In genomic region chr11:84708222-84708730, GRCm38 (mm10) we compare ENCODE assay signal across 21 mouse cellular contexts.
A peak's percentile ranks its signal among the peaks of the same experiment; 100 is the strongest.
DNase-seq lines count a peak whose midpoint lies in the region; ATAC-seq and TF ChIP-seq lines count a peak whose summit lies in the region.
"Had no signal": no experiment of that assay in that cellular context is flagged by ENCODE, and none has a peak within 500 bp of the region (broad histone marks: within the 10 kb centered on the region; RNA-seq: fewer than 3 reads in every experiment).

No protein-coding gene starts in this region.

- H3K27me3 ChIP-seq in forebrain, embryonic 13.5 days = peaks cover 93% of the 10 kb centered on the region
- peaks cover 26% of the 10 kb centered on the region for H3K27me3 ChIP-seq in forebrain, postnatal 0 days (ENCODE audit: insufficient read depth, low read length)
- H3K27me3 ChIP-seq in E14TG2a.4 (ENCODE audit: insufficient read depth, low read length) = peaks cover 45% of the 10 kb centered on the region
- peaks cover 23% of the 10 kb centered on the region for H3K27me3 ChIP-seq in forebrain, embryonic 14.5 days (replicated peaks; ENCODE audit: control insufficient read depth, insufficient read depth, low read length)
- peaks cover 63% of the 10 kb centered on the region for H3K27me3 ChIP-seq in limb, embryonic 13.5 days
- H3K27me3 ChIP-seq: hindbrain, embryonic 15.5 days had no signal

- no peak for TF ChIP-seq CTCF in forebrain, postnatal 0 days (IDR thresholded peaks at IDR 0.05; ENCODE audit: low read depth)
- TF ChIP-seq CTCF in E14TG2a.4 (conservative IDR thresholded peaks at IDR 0.05; ENCODE audit: low read length) = no peak

- peaks cover 38% of the 10 kb centered on the region for H3K4me1 ChIP-seq in forebrain, embryonic 13.5 days
- no peaks in the 10 kb centered on the region for H3K4me1 ChIP-seq in forebrain, postnatal 0 days (ENCODE audit: insufficient read depth)
- H3K4me1 ChIP-seq in E14TG2a.4 (replicated peaks; ENCODE audit: low read depth, low read length) = peaks cover 65% of the 10 kb centered on the region
- peaks cover 26% of the 10 kb centered on the region for H3K4me1 ChIP-seq in forebrain, embryonic 14.5 days (ENCODE audit: control insufficient read depth, insufficient read depth, low read length)
- peaks cover 39% of the 10 kb centered on the region for H3K4me1 ChIP-seq in limb, embryonic 13.5 days
- H3K4me1 ChIP-seq: liver, embryonic 15.5 days had no signal

- no peak overlapping the region for H3K9ac ChIP-seq in forebrain, embryonic 13.5 days
- H3K9ac ChIP-seq in forebrain, postnatal 0 days = no peak overlapping the region
- no peak overlapping the region for H3K9ac ChIP-seq in forebrain, embryonic 14.5 days (ENCODE audit: low read length)
- no peak overlapping the region for H3K9ac ChIP-seq in limb, embryonic 13.5 days
- H3K9ac ChIP-seq: hindbrain, embryonic 15.5 days; liver, embryonic 15.5 days; lung, embryonic 14.5 days had no signal

- H3K4me2 ChIP-seq in forebrain, embryonic 13.5 days = 0 out of 2 replicates have a peak overlapping the region, but pooled peaks have one; percentile 5
- no peak overlapping the region for H3K4me2 ChIP-seq in forebrain, postnatal 0 days (ENCODE audit: low read depth)
- 0 out of 2 replicates have a peak overlapping the region, but pooled peaks have one; percentile 4 for H3K4me2 ChIP-seq in forebrain, embryonic 14.5 days (ENCODE audit: low read length)
- H3K4me2 ChIP-seq in limb, embryonic 13.5 days (replicated peaks) = peak overlapping the region; percentile 35
- H3K4me2 ChIP-seq: hindbrain, embryonic 15.5 days; liver, embryonic 15.5 days; lung, embryonic 14.5 days had no signal

- WGBS in forebrain, embryonic 13.5 days = 18% methylated on average over 10 of the region's 10 CpGs
- WGBS in forebrain, postnatal 0 days = 24% methylated on average over 10 of the region's 10 CpGs
- 12% methylated on average over 10 of the region's 10 CpGs for WGBS in forebrain, embryonic 14.5 days
- 24% methylated on average over 10 of the region's 10 CpGs for WGBS in limb, embryonic 13.5 days

- H3K36me3 ChIP-seq in forebrain, embryonic 13.5 days (ENCODE audit: poor library complexity, severe bottlenecking) = no peaks in the 10 kb centered on the region
- H3K36me3 ChIP-seq in forebrain, postnatal 0 days (ENCODE audit: insufficient read depth) = no peaks in the 10 kb centered on the region
- H3K36me3 ChIP-seq in E14TG2a.4 (ENCODE audit: insufficient read depth, low read length) = no peaks in the 10 kb centered on the region
- H3K36me3 ChIP-seq in forebrain, embryonic 14.5 days (ENCODE audit: control insufficient read depth, insufficient read depth, low read length) = no peaks in the 10 kb centered on the region
- no peaks in the 10 kb centered on the region for H3K36me3 ChIP-seq in limb, embryonic 13.5 days
- H3K36me3 ChIP-seq: hindbrain, embryonic 10.5 days; hindbrain, embryonic 15.5 days; liver, embryonic 15.5 days had no signal

- peak; percentile 55; the same call in 1 of the 2 replicates for ATAC-seq in forebrain, embryonic 13.5 days
- ATAC-seq in forebrain, postnatal 0 days = no peak; the same call in 1 of the 2 replicates
- ATAC-seq in forebrain, embryonic 14.5 days = peak; percentile 46; the same call in 1 of the 2 replicates
- ATAC-seq in limb, embryonic 13.5 days (ENCODE audit: low FRiP score, low read depth) = no peak
- ATAC-seq: inflammation-experienced regulatory T-cells, adult 6 months had no signal

- DNase-seq in forebrain, postnatal 0 days = no peak
- peak; percentile 66 for DNase-seq in forebrain, embryonic 14.5 days (ENCODE audit: low spot score)
- DNase-seq in cerebellum, adult 9-10 months = no peak
- DNase-seq in left cerebral cortex, adult 18-20 months (ENCODE audit: low spot score in 2 of 2) = no peak
- DNase-seq: adrenal gland, postnatal 36 days; heart, adult 2 months; heart, postnatal 14 days; kidney, adult 2 months; kidney, postnatal 36 days; lung, embryonic 14.5 days; lung, postnatal 14 days; thymus, adult 2 months; thymus, postnatal 36 days had no signal

- H3K9me3 ChIP-seq in forebrain, embryonic 13.5 days (replicated peaks) = no peaks in the 10 kb centered on the region
- H3K9me3 ChIP-seq in forebrain, postnatal 0 days (ENCODE audit: low read length) = no peaks in the 10 kb centered on the region
- H3K9me3 ChIP-seq in E14TG2a.4 (ENCODE audit: low read length) = no peaks in the 10 kb centered on the region
- no peaks in the 10 kb centered on the region for H3K9me3 ChIP-seq in forebrain, embryonic 14.5 days (replicated peaks; ENCODE audit: control insufficient read depth, low read length)
- H3K9me3 ChIP-seq in limb, embryonic 13.5 days = no peaks in the 10 kb centered on the region
- H3K9me3 ChIP-seq: hindbrain, embryonic 10.5 days; hindbrain, embryonic 15.5 days; liver, embryonic 15.5 days had no signal

- H3K27ac ChIP-seq in forebrain, embryonic 13.5 days = peak overlapping the region; percentile 14; the same call in 1 of the 2 replicates
- H3K27ac ChIP-seq in forebrain, postnatal 0 days (ENCODE audit: low read depth, low read length) = no peak overlapping the region
- no peak overlapping the region for H3K27ac ChIP-seq in forebrain, embryonic 14.5 days (ENCODE audit: low read depth, low read length)
- no peak overlapping the region for H3K27ac ChIP-seq in limb, embryonic 13.5 days
- H3K27ac ChIP-seq: heart, adult 2 months; hindbrain, embryonic 15.5 days; layer of hippocampus, adult 2 months; liver, embryonic 15.5 days had no signal

- no peak overlapping the region for H3K4me3 ChIP-seq in forebrain, embryonic 13.5 days
- H3K4me3 ChIP-seq in forebrain, postnatal 0 days (ENCODE audit: low read depth, low read length) = no peak overlapping the region
- peak overlapping the region; percentile 70 for H3K4me3 ChIP-seq in E14TG2a.4 (replicated peaks; ENCODE audit: low read length)
- H3K4me3 ChIP-seq in forebrain, embryonic 14.5 days (ENCODE audit: low read depth, low read length) = no peak overlapping the region
- no peak overlapping the region for H3K4me3 ChIP-seq in limb, embryonic 13.5 days
- H3K4me3 ChIP-seq: heart, adult 2 months; hindbrain, embryonic 15.5 days; layer of hippocampus, adult 2 months; liver, embryonic 15.5 days had no signal

Comparison
In these comparisons a context has a peak if more than half of its experiments do, and no peak if none do; other contexts are left out.
1. ATAC-seq: peak in forebrain, embryonic 13.5 days (single experiment) and forebrain, embryonic 14.5 days (single experiment); none in forebrain, postnatal 0 days (single experiment) and limb, embryonic 13.5 days (single experiment).